Mouse (Mus musculus) lung, adult 18-20 months (tissue): Measurements from ENCODE around the gene Itpa.

Experiments used
- DNase-seq, 2 experiments: peaks; one replicate each; pipeline ENCODE4 v3.0.0; 2022; ENCODE audit warnings: mixed read lengths in 2 of 2

Itpa gene

DNA sequence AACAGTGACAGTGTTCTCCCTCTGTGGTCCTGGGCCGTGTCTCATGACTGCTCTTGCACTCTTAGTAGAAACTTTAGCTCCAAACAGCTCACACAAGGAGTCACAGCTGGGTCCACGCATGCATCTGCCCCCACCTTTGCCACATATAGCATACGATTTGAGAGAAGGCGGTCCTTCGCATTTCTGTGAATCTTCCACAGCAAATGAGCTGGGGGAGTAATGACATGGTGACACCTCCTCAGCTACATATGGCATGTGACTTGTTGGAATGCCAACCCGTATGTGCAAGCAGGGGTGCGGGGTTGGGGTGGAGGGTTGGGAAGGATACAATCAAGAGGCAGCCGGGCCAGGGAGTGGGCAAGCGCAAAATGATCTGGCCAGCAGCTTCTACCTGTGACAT, 10.9 kb upstream of the Itpa start:
- no peak for DNase-seq

- DNase-seq = no peak
Measured at GRCm38 (mm10) chr2:130657541-130657940, 9.9 kb upstream of the Itpa start.

DNA sequence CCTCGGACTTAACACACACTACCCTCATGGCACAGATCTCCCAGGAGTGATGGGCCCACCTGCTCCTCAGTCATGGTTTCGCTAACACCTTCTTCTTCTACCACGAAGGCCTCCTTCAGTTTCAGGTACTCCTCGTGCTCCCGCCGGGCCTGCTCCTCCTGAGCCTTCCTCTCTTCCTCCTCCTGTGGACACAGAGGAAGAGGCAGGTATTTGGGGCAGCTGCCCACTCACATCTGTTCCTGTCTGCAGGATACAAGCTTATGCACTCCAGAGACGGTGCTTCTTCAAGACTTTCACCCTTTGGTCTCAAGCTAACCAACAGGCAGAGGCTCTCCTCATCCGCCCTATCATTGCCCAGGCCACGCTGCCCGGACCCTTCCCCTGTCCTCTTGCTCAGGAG, 8.9 kb upstream of the Itpa start:
- no peak for DNase-seq

- DNase-seq = no peak
Measured at GRCm38 (mm10) chr2:130663342-130663741, 4.1 kb upstream of the Itpa start.

- DNase-seq = peak; percentile 91 to 92
Measured at GRCm38 (mm10) chr2:130664102-130664701, 3.2 kb upstream of the Itpa start, which contains the start of gene Ddrgk1. Gene Ddrgk1, minus strand, starts transcription at chr2:130664659.

GRCm38 (mm10) chr2:130677211-130677610, 9.8 kb downstream of the Itpa start:
- DNase-seq = no peak

GRCm38 (mm10) chr2:130679154-130679553, 11.7 kb downstream of the Itpa start:
- no peak for DNase-seq

GRCm38 (mm10) chr2:130679899-130680298, 12.5 kb downstream of the Itpa start:
- DNase-seq = no peak

GRCm38 (mm10) chr2:130681531-130681930, 14.1 kb downstream of the Itpa start:
- DNase-seq = no peak

DNA sequence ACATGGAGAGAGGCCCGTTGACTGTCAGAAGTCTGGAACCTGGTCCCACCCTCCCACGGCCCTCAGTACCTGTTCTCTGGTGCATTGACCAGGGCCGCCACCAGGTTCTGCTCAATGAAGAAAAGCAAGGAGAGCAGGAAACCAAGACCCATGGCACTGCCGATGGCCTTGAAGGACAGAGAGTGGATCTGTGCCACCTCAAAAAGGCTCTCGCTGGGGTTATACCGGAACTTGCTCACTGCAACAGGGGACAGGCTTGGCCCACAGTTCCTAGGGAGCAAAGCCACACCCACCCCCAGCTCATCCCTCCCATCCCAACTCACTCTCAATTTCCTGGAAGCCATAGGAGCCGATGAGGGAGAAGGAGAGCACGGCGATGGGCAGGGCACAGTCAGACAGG, 18.0 kb downstream of the Itpa start:
- DNase-seq = no peak

GRCm38 (mm10) chr2:130689011-130689410, 21.6 kb downstream of the Itpa start:
- DNase-seq = no peak

- DNase-seq = no peak
Measured at GRCm38 (mm10) chr2:130693563-130693962, 26.2 kb downstream of the Itpa start.

DNA sequence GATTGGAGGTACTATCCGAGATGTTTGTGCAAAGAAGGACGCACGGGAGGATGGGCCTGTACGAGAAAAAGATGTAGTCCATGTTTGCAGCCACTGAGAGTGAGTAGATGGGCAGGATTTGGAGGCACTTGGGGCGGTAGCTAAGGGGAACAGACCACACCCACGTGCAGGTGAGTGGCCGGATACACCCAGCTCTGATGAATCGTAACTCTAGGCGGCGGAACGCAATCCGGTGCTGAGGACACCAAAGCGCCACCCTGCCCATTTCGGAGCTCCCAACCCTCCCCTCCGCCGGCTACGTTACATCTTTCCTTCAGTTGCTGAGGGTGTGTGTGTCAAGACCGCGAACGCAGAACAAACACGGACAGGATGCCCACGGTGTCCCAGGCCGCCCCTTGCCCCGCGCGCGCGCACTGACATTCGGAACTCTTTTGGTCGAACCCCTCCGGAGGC, 29.3 kb downstream of the Itpa start:
- peak; percentile 24 to 33 for DNase-seq

DNA sequence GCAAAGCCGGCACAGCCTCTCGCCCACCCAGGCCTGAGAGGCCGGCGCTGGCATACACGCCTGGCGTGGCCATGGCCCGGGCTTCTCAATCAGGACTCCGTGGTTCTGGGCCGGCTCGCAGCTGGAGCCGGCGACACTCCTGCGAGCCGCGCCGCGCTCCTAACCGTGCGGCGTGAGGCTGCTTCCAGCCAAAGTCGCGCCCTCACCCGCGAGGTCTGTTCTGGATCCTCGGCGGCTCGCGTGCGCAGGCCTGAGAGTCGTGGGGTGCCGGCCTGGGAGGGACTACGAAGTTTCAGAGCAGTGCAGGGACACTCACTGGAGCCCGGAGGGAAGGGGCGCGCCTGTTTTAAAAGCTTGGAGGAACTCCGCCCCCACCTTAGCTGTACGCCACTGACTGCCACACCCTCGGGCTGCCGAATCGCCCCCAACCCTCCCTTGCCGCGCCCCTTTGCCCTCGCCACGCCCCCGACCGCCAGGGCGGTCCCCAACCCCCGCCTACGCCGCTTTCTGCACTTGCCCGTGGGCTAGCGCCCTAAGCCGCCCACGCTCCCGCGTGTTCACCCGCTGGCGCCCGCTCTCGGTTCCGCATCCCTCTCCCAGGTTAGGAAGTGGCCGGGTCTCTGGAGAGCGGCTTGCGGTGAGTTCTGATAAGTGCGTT, 29.9 kb downstream of the Itpa start, which contains the start of gene Slc4a11:
Gene Slc4a11 (minus strand): TSS at position 367 of the 658 bp plus-strand sequence.
- peak; percentile 74 to 82 for DNase-seq

- peak in 1 of 2 experiments; percentile 15 for DNase-seq
Measured at GRCm38 (mm10) chr2:130697821-130698266, 30.4 kb downstream of the Itpa start.

DNA sequence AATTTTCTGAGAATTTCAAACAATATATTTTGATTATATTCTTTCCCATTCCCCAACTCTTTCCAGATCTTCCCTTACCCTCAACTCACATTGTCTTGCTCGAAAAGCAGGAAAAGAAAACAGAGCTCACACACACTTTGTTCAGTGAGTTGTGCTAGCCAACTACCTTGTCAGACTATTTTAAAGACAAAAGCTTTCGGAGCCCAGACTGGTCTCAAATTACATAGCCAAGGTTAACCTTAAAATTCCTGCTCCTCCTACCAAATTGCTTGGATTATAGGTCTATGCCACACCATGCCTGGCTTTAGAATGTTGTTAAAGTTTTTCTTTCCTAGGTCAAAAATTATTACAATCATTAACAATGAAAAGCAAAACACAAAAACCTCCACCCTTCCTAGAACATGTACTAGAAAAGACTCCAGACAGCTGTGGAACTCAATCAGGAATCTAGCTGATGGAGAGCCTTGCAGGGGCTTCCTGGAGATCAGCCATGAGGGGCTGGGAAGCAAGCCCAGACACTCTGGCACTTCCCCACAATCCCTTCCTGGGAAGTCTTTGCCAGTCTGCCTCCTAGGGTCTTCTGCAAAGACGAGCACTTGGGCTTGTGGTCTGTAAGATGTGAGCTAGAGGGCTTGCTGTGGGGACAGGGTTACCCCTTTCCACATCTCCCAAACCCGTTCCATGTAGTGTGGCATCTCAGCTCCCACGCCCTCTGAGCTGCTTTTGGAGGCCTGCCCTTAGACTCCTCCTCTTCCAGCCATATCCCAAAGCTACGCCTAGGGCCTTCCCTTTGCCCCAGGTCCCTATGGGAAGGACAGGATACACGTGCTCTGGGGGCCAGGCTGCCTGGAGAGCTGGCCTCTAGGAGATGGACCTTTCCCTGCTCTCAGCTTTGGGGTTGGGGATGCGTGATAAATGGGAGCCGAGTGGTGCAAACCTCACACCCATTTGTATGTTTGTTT, 36.9 kb downstream of the Itpa start:
- DNase-seq = no peak

GRCm38 (mm10) chr2:130705178-130705577, 37.8 kb downstream of the Itpa start:
- DNase-seq = no peak

GRCm38 (mm10) chr2:130706602-130707001, 39.2 kb downstream of the Itpa start:
- no peak for DNase-seq

- no peak for DNase-seq
Measured at GRCm38 (mm10) chr2:130707057-130707456, 39.6 kb downstream of the Itpa start.

DNA sequence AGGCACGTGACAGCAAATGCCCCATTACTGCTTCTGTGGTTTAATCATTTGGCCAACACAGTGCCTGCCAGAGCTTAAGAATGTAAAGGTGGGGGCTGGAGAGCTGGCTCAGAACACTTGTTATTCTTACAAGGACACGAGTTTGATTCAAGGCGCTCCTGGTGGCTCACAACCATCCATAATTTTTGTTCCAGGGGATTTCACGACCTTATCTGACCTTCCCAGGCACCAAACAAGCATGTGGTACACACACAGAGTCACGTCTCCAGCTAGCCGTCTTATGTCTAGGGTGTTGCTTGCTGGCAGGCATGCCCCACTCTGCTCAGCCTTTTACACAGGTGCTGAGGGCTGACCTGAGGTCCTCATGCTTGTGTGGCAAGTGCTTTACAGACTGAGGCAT, 50.5 kb downstream of the Itpa start:
- DNase-seq = no peak

DNA sequence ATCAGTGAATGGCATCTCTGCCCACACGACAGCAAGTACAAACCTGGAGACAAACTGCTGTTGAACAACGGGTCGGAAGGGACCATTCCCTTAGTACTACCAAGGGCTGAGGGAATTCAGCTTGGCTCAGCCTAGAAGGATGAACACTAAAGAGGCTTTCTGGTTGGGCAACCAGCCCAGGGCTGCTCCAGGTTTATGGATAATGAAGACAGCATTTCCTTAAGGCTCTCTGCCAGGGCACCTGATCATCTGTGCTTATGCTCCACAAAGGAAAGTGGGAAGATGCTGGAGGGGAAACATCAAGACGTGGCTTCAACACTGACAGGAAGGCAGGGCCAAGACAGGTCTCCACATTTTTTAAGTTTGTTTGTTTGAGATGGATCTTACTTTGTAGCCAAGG, 57.0 kb downstream of the Itpa start:
- no peak for DNase-seq

- DNase-seq = no peak
Measured at GRCm38 (mm10) chr2:130727752-130728151, 60.3 kb downstream of the Itpa start.

DNA sequence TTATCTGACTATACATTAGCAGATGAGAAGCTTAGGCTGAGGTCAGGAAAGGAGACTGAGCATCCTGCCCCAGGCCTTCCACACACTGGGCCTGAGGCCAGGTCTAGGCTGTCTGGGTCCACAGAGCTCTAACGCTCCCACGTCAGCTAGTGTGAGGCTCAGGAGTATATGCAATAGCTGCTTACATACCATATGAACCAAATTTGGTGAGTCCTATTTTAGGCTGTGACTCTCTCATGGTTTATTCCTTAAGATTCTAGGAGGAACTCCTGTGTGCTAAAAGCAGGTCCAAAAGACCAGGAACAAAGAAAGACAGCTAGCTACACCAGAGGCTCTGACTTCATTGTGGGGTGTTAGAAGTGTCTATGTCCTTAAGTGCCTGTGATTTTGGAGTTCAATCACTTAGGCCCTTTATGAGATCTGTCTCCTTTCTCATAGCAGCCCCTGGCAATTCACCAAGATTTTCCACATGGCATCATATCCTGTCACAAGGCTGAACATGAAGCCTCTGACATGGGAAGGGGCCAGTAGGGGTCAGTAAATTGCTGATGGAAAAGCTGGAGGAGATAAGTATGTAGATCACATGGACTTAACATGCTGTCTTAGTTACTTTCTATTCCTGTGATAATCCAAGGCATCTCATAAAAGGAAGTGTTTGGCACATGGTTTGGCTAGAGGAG, 61.6 kb downstream of the Itpa start:
- no peak for DNase-seq
